Mouse (Mus musculus) midbrain, embryonic 10.5 days (tissue): ENCODE measurements around the gene F12. TPM values are rescaled to one million over a fixed set of nuclear protein-coding genes. Genes with fewer than 3 reads are reported as not detected.

Experiments used
- DNase-seq: peaks from one replicate; pipeline ENCODE4 v3.0.0-alpha.2; 2017; ENCODE audit warnings: low spot score
- H3K27ac ChIP-seq: fragments of 300-500 bp; sonication (generic); replicated peaks from 2 replicates; pipeline ENCODE4 v1.5.1; 2016; ENCODE audit warnings: mild to moderate bottlenecking
- H3K27me3 ChIP-seq: fragments of 300-500 bp; sonication (generic); 2 replicates; pipeline ENCODE4 v1.6.1; 2016; ENCODE audit warnings: low read depth, mild to moderate bottlenecking; ENCODE audit not compliant: poor library complexity, severe bottlenecking
- H3K36me3 ChIP-seq: fragments of 300-500 bp; sonication (generic); 2 replicates; pipeline ENCODE4 v1.6.1; 2016; ENCODE audit warnings: mild to moderate bottlenecking, moderate library complexity
- H3K4me1 ChIP-seq: fragments of 300-500 bp; sonication (generic); 2 replicates; pipeline ENCODE4 v1.6.1; 2016
- H3K4me3 ChIP-seq: fragments of 300-500 bp; sonication (generic); 2 replicates; pipeline ENCODE4 v1.5.1; 2016; ENCODE audit warnings: mild to moderate bottlenecking, moderate library complexity
- H3K9me3 ChIP-seq: fragments of 300-500 bp; sonication (generic); replicated peaks from 2 replicates; pipeline ENCODE4 v1.6.1; 2016; ENCODE audit warnings: mild to moderate bottlenecking
- WGBS: fragments of 180-500 bp; shearing (Covaris S2); methylation state at CpG from one replicate; pipeline ENCODE4 v1.1.7; 2016; 5-methylcytosine and 5-hydroxymethylcytosine counted together
- microRNA-seq: library from miRNA; unstranded; fragments of <30 nt; microRNA quantifications from one replicate; pipeline ENCODE4, GENCODE M21; 2017
- polyA plus RNA-seq: library from polyadenylated mRNA; unstranded; fragments of >200 nt; fragmentation: Nextera tagmentation; extraction: Ambion mirVana; gene quantifications from 2 replicates; pipeline ENCODE4 v1.2.1, GENCODE M21; 2016

F12 gene
- polyA plus RNA-seq, 1 experiment from 2014 or later: not detected

GRCm38 (mm10) chr13:55371740-55372139 is 54.9 kb downstream of the F12 start:
- no peak overlapping the region for H3K27ac ChIP-seq
- H3K27me3 ChIP-seq: peaks cover 21% of the 10 kb centered on the region
- no peaks in the 10 kb centered on the region for H3K9me3 ChIP-seq
- H3K36me3 ChIP-seq: no peaks in the 10 kb centered on the region
- WGBS: 61% methylated on average over 5 of the region's 5 CpGs
- no peak for DNase-seq
- no peaks in the 10 kb centered on the region for H3K4me1 ChIP-seq
- H3K4me3 ChIP-seq: no peak overlapping the region

- H3K27me3 ChIP-seq: peaks cover 21% of the 10 kb centered on the region
- no peak for DNase-seq
- no peak overlapping the region for H3K27ac ChIP-seq
- no peak overlapping the region for H3K4me3 ChIP-seq
- no peaks in the 10 kb centered on the region for H3K36me3 ChIP-seq
- H3K4me1 ChIP-seq: no peaks in the 10 kb centered on the region
- H3K9me3 ChIP-seq: no peaks in the 10 kb centered on the region
- WGBS: 79% methylated on average over 8 of the region's 8 CpGs
Measured at GRCm38 (mm10) chr13:55371007-55371681, 55.4 kb downstream of the F12 start.

GRCm38 (mm10) chr13:55370234-55370633 is 56.4 kb downstream of the F12 start:
- DNase-seq: no peak
- no peaks in the 10 kb centered on the region for H3K36me3 ChIP-seq
- peaks cover 18% of the 10 kb centered on the region for H3K27me3 ChIP-seq
- no peak overlapping the region; the same call in 1 of the 2 replicates for H3K27ac ChIP-seq
- 62% methylated on average over 3 of the region's 3 CpGs for WGBS
- H3K4me1 ChIP-seq: no peaks in the 10 kb centered on the region
- no peaks in the 10 kb centered on the region for H3K9me3 ChIP-seq
- H3K4me3 ChIP-seq: no peak overlapping the region

- H3K27me3 ChIP-seq: peaks cover 16% of the 10 kb centered on the region
- WGBS: 61% methylated on average over 13 of the region's 13 CpGs
- H3K27ac ChIP-seq: no peak within 1 kb of the TSS; the same call in 1 of the 2 replicates
Measured at GRCm38 (mm10) chr13:55369531-55370114, 57.0 kb downstream of the F12 start, which contains the start of gene Rgs14. TSS of gene Rgs14 (plus strand) at chr13:55369732.

GRCm38 (mm10) chr13:55368401-55368800 is 58.2 kb downstream of the F12 start:
- WGBS: 79% methylated on average over 7 of the region's 7 CpGs
- Histone ChIP-seq H3K27me3 (peaks cover 11% of the 10 kb centered on the region), H3K9me3 (no peaks in the 10 kb centered on the region), H3K36me3 (no peaks in the 10 kb centered on the region), H3K27ac (no peak overlapping the region), H3K4me1 (no peaks in the 10 kb centered on the region), H3K4me3 (no peak overlapping the region)
- no peak for DNase-seq

More at GRCm38 (mm10) chr13:55369531-55370114, 57.0 kb downstream of the F12 start, which contains the start of gene Rgs14:
- Histone ChIP-seq H3K4me1 (no peaks in the 10 kb centered on the region), H3K9me3 (no peaks in the 10 kb centered on the region), H3K4me3 (no peak within 1 kb of the TSS), H3K36me3 (no peaks in the 10 kb centered on the region)
- no peak for DNase-seq

Small RNAs within 50 kb of the gene (microRNA-seq; reads per million reads assigned to microRNA genes)
- not detected for gene Mir6943

Other genes starting within 250 kb of the F12 start
- 70.7 and 72.9 TPM in 2 replicates for gene Nsd1, start 217.0 kb downstream of the F12 start, polyA plus RNA-seq
- gene Prelid1, start 106.3 kb downstream of the F12 start, polyA plus RNA-seq: 494 and 539 TPM in 2 replicates
- 72.7 and 82.3 TPM in 2 replicates for gene Rab24, start 104.8 kb downstream of the F12 start, polyA plus RNA-seq
- 24.2 and 28.1 TPM in 2 replicates for gene Mxd3, start 97.0 kb downstream of the F12 start, polyA plus RNA-seq
- gene Lman2, start 64.0 kb downstream of the F12 start, polyA plus RNA-seq: 105 and 107 TPM in 2 replicates
- 0.41 and 0.52 TPM in 2 replicates for gene Rgs14, start 57.1 kb downstream of the F12 start, polyA plus RNA-seq
- gene Slc34a1, start 28.6 kb downstream of the F12 start, polyA plus RNA-seq: not detected in 2 replicates
- not detected in 2 replicates for gene Pfn3, start 11.6 kb downstream of the F12 start, polyA plus RNA-seq
- 41.8 and 51.4 TPM in 2 replicates for gene Grk6, start 18.3 kb upstream of the F12 start, polyA plus RNA-seq
- 0.69 and 0.87 TPM in 2 replicates for gene Prr7, start 37.5 kb upstream of the F12 start, polyA plus RNA-seq
- gene Dbn1, start 61.3 kb upstream of the F12 start, polyA plus RNA-seq: 381 and 466 TPM in 2 replicates
- gene Pdlim7, start 86.9 kb upstream of the F12 start, polyA plus RNA-seq: 191 and 195 TPM in 2 replicates
- gene Dok3, start 102.5 kb upstream of the F12 start, polyA plus RNA-seq: 3.1 and 3.6 TPM in 2 replicates
- 86.3 and 92.0 TPM in 2 replicates for gene Ddx41, start 109.9 kb upstream of the F12 start, polyA plus RNA-seq
- gene Fam193b, start 144.3 kb upstream of the F12 start, polyA plus RNA-seq: 56.7 and 63.1 TPM in 2 replicates
- gene Tmed9, start 146.9 kb upstream of the F12 start, polyA plus RNA-seq: 114 and 126 TPM in 2 replicates
- 30.5 and 37.6 TPM in 2 replicates for gene B4galt7, start 173.1 kb upstream of the F12 start, polyA plus RNA-seq
- 59.1 and 60.8 TPM in 2 replicates for gene Caml, start 196.2 kb upstream of the F12 start, polyA plus RNA-seq
- gene Ddx46, start 208.2 kb upstream of the F12 start, polyA plus RNA-seq: 37.3 and 41.4 TPM in 2 replicates